Mouse (Mus musculus) bone marrow macrophage, adult 2 months (primary cell): Measurements from ENCODE around the gene Cyp1a2. TPM values are rescaled to one million over a fixed set of nuclear protein-coding genes. Genes with fewer than 3 reads are reported as not detected.

Experiments
- H3K27ac ChIP-seq: 2 replicates; pipeline ENCODE4 v1.5.1; 2012; ENCODE audit warnings: low read depth, low read length; ENCODE audit not compliant: insufficient read depth
- H3K4me1 ChIP-seq: 2 replicates; pipeline ENCODE4 v1.6.1; 2012; ENCODE audit warnings: low read length; ENCODE audit not compliant: control insufficient read depth, insufficient read depth
- H3K4me3 ChIP-seq: 2 replicates; pipeline ENCODE4 v1.5.1; 2012; ENCODE audit warnings: mild to moderate bottlenecking, low read length, moderate library complexity; ENCODE audit not compliant: insufficient read depth
- CTCF ChIP-seq: IDR thresholded peaks from 2 replicates; pipeline ENCODE4 v1.5.1; 2012; ENCODE audit warnings: low read depth, mild to moderate bottlenecking, low read length, moderate library complexity
- POLR2A ChIP-seq: IDR thresholded peaks from 2 replicates; pipeline ENCODE4 v1.6.1; 2012; ENCODE audit warnings: mild to moderate bottlenecking, low read depth, low read length, borderline replicate concordance
- polyA plus RNA-seq: library from polyadenylated mRNA; stranded (reverse); fragments of >200 nt; gene quantifications from 2 replicates; pipeline ENCODE4 v1.2.4, GENCODE M21; 2012; ENCODE audit not compliant: missing spikeins, insufficient read depth, insufficient read length

The Cyp1a2 gene
- polyA plus RNA-seq, 1 experiment = not detected

DNA sequence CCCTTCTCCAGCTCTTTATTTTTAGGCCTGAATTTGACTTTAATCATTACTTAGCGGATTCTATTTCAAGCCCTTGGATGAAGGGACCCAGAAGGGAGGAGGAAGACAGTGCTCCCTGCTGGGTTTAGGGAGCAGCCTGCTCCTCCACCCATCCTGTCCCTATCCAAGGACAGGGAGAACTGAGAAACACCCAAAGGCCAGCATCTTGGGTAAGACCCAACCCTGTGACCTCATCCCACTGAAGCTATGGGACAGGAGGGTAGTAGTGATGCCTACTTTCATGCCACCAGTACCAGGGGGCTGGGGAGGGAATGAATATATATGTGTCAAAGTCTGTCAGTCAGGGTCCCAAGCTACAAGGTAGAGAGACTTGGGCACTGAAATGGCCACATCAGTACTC, 42.5 kb downstream of the Cyp1a2 start:
- H3K4me3 ChIP-seq = 0 out of 2 replicates have a peak overlapping the region, but pooled peaks have one; percentile 9
- peak overlapping the region; percentile 60 for H3K27ac ChIP-seq
- no peak for TF ChIP-seq POLR2A
- 0 out of 2 replicates have a peak, but pooled peaks have one; percentile 11 for TF ChIP-seq CTCF
- peaks cover 61% of the 10 kb centered on the region for H3K4me1 ChIP-seq

DNA sequence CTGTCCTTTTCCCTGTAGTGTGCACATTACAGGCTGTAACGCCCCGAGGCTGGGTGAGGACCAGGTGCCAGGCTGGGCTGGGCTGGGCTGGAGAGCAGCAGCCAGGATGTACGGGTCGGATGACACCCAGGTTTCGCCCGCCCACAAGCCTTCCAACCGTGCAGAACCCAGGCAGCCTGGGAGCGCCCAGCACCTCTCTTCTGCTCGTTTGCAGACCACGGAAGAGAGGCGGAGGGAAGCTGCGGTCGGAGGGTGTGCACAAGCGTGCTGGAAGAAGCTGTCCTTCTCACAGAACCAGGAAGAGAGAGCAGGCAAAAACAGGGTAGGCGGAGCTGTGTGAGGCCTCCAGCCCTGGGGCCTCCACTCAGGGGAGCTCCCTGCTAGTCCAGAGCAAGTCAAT, 43.1 kb downstream of the Cyp1a2 start:
- Histone ChIP-seq H3K4me3 (peak overlapping the region; percentile 44), H3K27ac (peak overlapping the region; percentile 82), H3K4me1 (peaks cover 61% of the 10 kb centered on the region)
- TF ChIP-seq CTCF (no peak), POLR2A (no peak)

- H3K27ac ChIP-seq = peak overlapping the region; percentile 82
- H3K4me3 ChIP-seq = peak overlapping the region; percentile 44
- TF ChIP-seq CTCF (no peak), POLR2A (no peak)
- peaks cover 66% of the 10 kb centered on the region for H3K4me1 ChIP-seq
Measured at GRCm38 (mm10) chr9:57639661-57640328, 43.7 kb downstream of the Cyp1a2 start.

GRCm38 (mm10) chr9:57638651-57639459, 44.6 kb downstream of the Cyp1a2 start:
- peak overlapping the region; percentile 97 for H3K27ac ChIP-seq
- peak overlapping the region; percentile 47 for H3K4me3 ChIP-seq
- TF ChIP-seq CTCF (no peak), POLR2A (no peak)
- H3K4me1 ChIP-seq = peaks cover 76% of the 10 kb centered on the region

DNA sequence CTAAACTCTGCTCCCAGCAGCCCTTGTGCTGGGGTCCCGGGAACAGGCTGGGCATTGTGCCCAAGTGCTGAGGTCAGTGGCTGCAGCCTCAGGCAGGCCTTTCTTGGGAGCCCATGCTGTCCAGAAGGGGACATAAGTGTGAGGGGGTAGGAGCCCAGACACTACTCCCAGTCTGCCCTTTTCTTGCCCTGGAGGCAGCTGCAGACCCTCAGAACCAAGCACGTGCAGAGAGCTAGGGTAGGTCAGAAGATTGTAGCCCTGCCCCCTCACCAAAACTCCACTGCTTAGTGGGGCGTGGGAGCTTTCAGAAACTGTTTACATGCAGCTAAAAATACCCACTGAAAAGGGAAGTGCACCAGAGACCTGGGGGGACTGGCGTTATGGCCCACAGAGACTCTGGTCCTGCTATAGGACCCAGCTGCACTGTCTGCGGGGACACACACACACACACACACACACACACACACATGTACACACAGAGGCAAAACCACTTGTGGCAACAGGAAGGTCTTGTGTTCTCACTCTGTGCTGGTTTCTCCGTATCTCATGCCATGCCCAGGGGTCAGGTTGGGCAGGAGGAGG, 45.7 kb downstream of the Cyp1a2 start:
- Histone ChIP-seq H3K4me3 (peak overlapping the region; percentile 47), H3K4me1 (peaks cover 83% of the 10 kb centered on the region), H3K27ac (peak overlapping the region; percentile 97)
- TF ChIP-seq CTCF (no peak), POLR2A (no peak)

- TF ChIP-seq CTCF (no peak), POLR2A (no peak)
- Histone ChIP-seq H3K27ac (peak overlapping the region; percentile 97), H3K4me1 (peaks cover 77% of the 10 kb centered on the region), H3K4me3 (peak overlapping the region; percentile 14; the same call in 1 of the 2 replicates)
Measured at GRCm38 (mm10) chr9:57637272-57637671, 46.2 kb downstream of the Cyp1a2 start.

GRCm38 (mm10) chr9:57633481-57634024, 50.0 kb downstream of the Cyp1a2 start:
- no peak for TF ChIP-seq POLR2A
- TF ChIP-seq CTCF = no peak
- H3K27ac ChIP-seq = no peak overlapping the region
- H3K4me1 ChIP-seq = peaks cover 44% of the 10 kb centered on the region
- no peak overlapping the region for H3K4me3 ChIP-seq

- TF ChIP-seq POLR2A (no peak), CTCF (peak; percentile 86)
- Histone ChIP-seq H3K27ac (no peak overlapping the region), H3K4me1 (peaks cover 15% of the 10 kb centered on the region), H3K4me3 (no peak overlapping the region)
Measured at GRCm38 (mm10) chr9:57629118-57629874, 54.2 kb downstream of the Cyp1a2 start.

- Histone ChIP-seq H3K4me1 (peaks cover 9% of the 10 kb centered on the region), H3K4me3 (no peak overlapping the region), H3K27ac (no peak overlapping the region)
- TF ChIP-seq CTCF (no peak), POLR2A (no peak)
Measured at GRCm38 (mm10) chr9:57628717-57629116, 54.8 kb downstream of the Cyp1a2 start.
